Mouse (Mus musculus): ENCODE measurements around the gene Ptgfrn. TPM values are rescaled to one million over a fixed set of nuclear protein-coding genes. Genes with fewer than 3 reads are reported as not detected.

Ptgfrn gene
- polyA plus RNA-seq, 1 experiment from 2014 or later, result 0.24 TPM

GRCm38 (mm10) chr3:101015254-101015653, 94.8 kb downstream of the Ptgfrn start:
- 45% methylated on average over 4 of the region's 4 CpGs for WGBS (ENCODE audit: insufficient replicate concordance)
- Histone ChIP-seq H3K27ac (replicated peaks) (no peak overlapping the region), H3K4me2 (no peak overlapping the region), H3K36me3 (replicated peaks) (no peaks in the 10 kb centered on the region), H3K27me3 (no peaks in the 10 kb centered on the region), H3K9me3 (replicated peaks) (no peaks in the 10 kb centered on the region), H3K4me3 (replicated peaks) (no peak overlapping the region), H3K4me1 (replicated peaks) (no peaks in the 10 kb centered on the region), H3K9ac (no peak overlapping the region)
- no peak for ATAC-seq (ENCODE audit: insufficient read depth)

DNA sequence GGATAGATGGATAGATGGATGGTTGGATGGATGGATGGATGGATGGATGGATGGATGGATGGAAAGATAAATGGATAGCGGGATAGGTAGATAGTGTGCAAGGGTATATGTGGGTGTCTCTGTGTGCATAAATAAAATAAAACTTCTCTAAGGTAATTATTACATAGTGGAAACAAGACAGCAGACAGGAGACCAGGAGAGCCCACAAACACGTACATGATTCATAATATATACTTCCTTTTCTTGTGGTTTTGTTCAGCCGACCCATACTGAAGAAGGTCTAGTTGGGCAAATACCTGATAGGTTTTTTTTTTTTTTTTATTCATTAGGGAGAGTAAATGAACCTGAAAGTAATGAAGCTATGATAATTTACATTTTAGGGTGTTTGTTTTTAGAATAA, 96.5 kb downstream of the Ptgfrn start:
- no peak for ATAC-seq (ENCODE audit: insufficient read depth)
- 38% methylated on average over 3 of the region's 3 CpGs for whole genome bisulfite sequencing (ENCODE audit: insufficient replicate concordance)
- H3K36me3 ChIP-seq (replicated peaks), result no peaks in the 10 kb centered on the region
- H3K27ac ChIP-seq (replicated peaks), result no peak overlapping the region
- no peaks in the 10 kb centered on the region for H3K27me3 ChIP-seq
- H3K4me1 ChIP-seq (replicated peaks), result no peaks in the 10 kb centered on the region
- no peak overlapping the region for H3K4me3 ChIP-seq (replicated peaks)
- H3K9ac ChIP-seq, result no peak overlapping the region
- no peak overlapping the region for H3K4me2 ChIP-seq
- H3K9me3 ChIP-seq (replicated peaks), result no peaks in the 10 kb centered on the region

- Histone ChIP-seq H3K4me2 (no peak overlapping the region), H3K27ac (replicated peaks) (no peak overlapping the region), H3K9ac (no peak overlapping the region), H3K9me3 (replicated peaks) (no peaks in the 10 kb centered on the region), H3K4me1 (replicated peaks) (no peaks in the 10 kb centered on the region), H3K27me3 (no peaks in the 10 kb centered on the region), H3K4me3 (replicated peaks) (no peak overlapping the region), H3K36me3 (replicated peaks) (no peaks in the 10 kb centered on the region)
- ATAC-seq (ENCODE audit: insufficient read depth), result no peak
- WGBS (ENCODE audit: insufficient replicate concordance), result 76% methylated on average over 10 of the region's 10 CpGs
Observed at GRCm38 (mm10) chr3:101013005-101013404, 97.1 kb downstream of the Ptgfrn start.

GRCm38 (mm10) chr3:101012597-101012996, 97.5 kb downstream of the Ptgfrn start:
- ATAC-seq (ENCODE audit: insufficient read depth), result no peak
- WGBS (ENCODE audit: insufficient replicate concordance), result 70% methylated on average over 8 of the region's 8 CpGs
- Histone ChIP-seq H3K27me3 (no peaks in the 10 kb centered on the region), H3K9me3 (replicated peaks) (no peaks in the 10 kb centered on the region), H3K9ac (no peak overlapping the region), H3K27ac (replicated peaks) (no peak overlapping the region), H3K4me3 (replicated peaks) (no peak overlapping the region), H3K4me2 (no peak overlapping the region), H3K4me1 (replicated peaks) (no peaks in the 10 kb centered on the region), H3K36me3 (replicated peaks) (no peaks in the 10 kb centered on the region)

DNA sequence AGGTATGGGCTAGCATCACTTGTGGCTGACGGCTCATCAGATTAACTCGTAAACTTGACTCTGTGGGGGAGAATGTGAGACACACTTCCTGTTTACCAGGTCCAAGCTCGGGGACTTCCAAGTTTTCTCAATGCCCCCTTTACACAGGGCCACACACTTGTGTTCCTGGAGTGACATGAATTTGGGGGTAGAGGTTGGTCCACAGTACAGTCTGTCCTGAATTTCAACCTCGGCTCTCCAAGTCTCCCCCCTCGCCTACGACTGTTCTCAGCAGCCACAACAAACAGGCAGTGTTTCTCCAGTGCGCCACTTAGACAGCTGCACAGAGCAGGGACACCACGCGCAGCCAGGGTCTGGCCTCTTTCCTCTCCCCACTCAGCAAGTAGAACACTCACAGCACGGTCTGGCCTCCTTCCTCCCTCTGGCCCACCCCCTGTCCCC, 97.9 kb downstream of the Ptgfrn start:
- no peaks in the 10 kb centered on the region for H3K4me1 ChIP-seq (replicated peaks)
- H3K4me2 ChIP-seq, result no peak overlapping the region
- no peak for ATAC-seq (ENCODE audit: insufficient read depth)
- no peak overlapping the region for H3K27ac ChIP-seq (replicated peaks)
- no peak overlapping the region for H3K9ac ChIP-seq
- no peaks in the 10 kb centered on the region for H3K36me3 ChIP-seq (replicated peaks)
- no peak overlapping the region for H3K4me3 ChIP-seq (replicated peaks)
- H3K27me3 ChIP-seq, result no peaks in the 10 kb centered on the region
- WGBS (ENCODE audit: insufficient replicate concordance), result 41% methylated on average over 10 of the region's 10 CpGs
- no peaks in the 10 kb centered on the region for H3K9me3 ChIP-seq (replicated peaks)

DNA sequence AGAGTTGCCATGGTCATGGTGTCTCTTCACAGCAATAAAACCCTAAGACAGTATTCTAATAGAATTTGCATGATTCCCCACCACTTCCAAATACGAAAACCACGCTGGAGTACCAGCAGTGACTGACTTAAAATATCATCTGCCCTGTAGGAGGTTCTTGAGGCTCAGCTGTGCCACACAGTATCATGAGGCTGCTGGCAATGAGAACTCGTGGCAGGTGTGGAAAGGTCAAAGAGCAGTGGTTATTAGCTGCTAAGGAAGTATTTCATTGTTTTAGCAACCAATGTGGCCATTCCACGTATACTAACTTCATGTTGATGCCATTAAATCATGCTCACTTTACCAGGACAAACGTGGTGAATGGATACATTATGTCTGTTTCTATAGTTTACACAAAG, 98.9 kb downstream of the Ptgfrn start:
- H3K27ac ChIP-seq (replicated peaks), result no peak overlapping the region
- no peaks in the 10 kb centered on the region for H3K36me3 ChIP-seq (replicated peaks)
- H3K4me1 ChIP-seq (replicated peaks), result no peaks in the 10 kb centered on the region
- H3K9ac ChIP-seq, result no peak overlapping the region
- H3K4me3 ChIP-seq (replicated peaks), result no peak overlapping the region
- no peak overlapping the region for H3K4me2 ChIP-seq
- H3K9me3 ChIP-seq (replicated peaks), result no peaks in the 10 kb centered on the region
- no peak for ATAC-seq (ENCODE audit: insufficient read depth)
- 40% methylated on average over 5 of the region's 5 CpGs for WGBS (ENCODE audit: insufficient replicate concordance)
- H3K27me3 ChIP-seq, result no peaks in the 10 kb centered on the region

GRCm38 (mm10) chr3:101010589-101011202, 99.4 kb downstream of the Ptgfrn start:
- Histone ChIP-seq H3K4me3 (replicated peaks) (no peak overlapping the region), H3K27me3 (no peaks in the 10 kb centered on the region), H3K36me3 (replicated peaks) (no peaks in the 10 kb centered on the region), H3K9ac (no peak overlapping the region), H3K4me1 (replicated peaks) (no peaks in the 10 kb centered on the region; the same call in 1 of the 2 replicates), H3K4me2 (no peak overlapping the region), H3K9me3 (replicated peaks) (no peaks in the 10 kb centered on the region), H3K27ac (replicated peaks) (no peak overlapping the region)
- WGBS (ENCODE audit: insufficient replicate concordance), result 21% methylated on average over 4 of the region's 4 CpGs
- no peak for ATAC-seq (ENCODE audit: insufficient read depth)

DNA sequence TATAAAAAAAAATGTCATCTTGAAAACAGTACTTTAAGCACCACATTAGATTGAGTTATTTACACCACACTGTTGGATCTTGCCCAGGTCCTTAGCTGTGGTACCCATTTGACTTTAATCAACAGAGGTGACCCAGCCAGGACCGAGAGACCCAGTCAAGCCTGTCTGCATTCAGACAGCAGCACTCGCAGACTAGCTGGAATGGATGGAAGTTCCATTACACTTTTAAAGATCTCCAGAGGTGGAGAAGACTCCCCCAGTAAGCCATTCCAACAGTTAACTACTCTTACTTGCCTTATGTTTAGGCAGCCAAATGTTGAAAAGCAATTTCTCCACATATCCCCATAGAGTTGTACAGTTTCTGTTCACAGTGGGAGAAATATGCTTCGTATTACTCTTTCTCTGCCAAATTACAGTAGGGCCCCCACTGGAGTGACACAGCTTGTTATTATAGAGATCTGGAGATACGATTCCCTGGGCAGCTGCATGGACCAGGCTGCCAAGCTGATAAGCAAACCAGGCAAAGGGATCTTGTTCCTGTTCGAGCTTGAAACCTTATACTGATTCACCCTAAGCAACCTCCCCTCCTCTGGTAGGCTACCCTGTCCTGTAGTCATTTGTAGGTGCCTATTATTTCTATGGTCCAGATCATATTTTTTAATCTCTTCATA, 102.8 kb downstream of the Ptgfrn start:
- Histone ChIP-seq H3K9ac (no peak overlapping the region), H3K9me3 (replicated peaks) (no peaks in the 10 kb centered on the region), H3K4me1 (replicated peaks) (no peaks in the 10 kb centered on the region; the same call in 1 of the 2 replicates), H3K4me2 (no peak overlapping the region), H3K4me3 (replicated peaks) (no peak overlapping the region), H3K27ac (replicated peaks) (no peak overlapping the region), H3K27me3 (no peaks in the 10 kb centered on the region), H3K36me3 (replicated peaks) (no peaks in the 10 kb centered on the region)
- WGBS (ENCODE audit: insufficient replicate concordance), result 45% methylated on average over 5 of the region's 5 CpGs
- no peak for ATAC-seq (ENCODE audit: insufficient read depth)

DNA sequence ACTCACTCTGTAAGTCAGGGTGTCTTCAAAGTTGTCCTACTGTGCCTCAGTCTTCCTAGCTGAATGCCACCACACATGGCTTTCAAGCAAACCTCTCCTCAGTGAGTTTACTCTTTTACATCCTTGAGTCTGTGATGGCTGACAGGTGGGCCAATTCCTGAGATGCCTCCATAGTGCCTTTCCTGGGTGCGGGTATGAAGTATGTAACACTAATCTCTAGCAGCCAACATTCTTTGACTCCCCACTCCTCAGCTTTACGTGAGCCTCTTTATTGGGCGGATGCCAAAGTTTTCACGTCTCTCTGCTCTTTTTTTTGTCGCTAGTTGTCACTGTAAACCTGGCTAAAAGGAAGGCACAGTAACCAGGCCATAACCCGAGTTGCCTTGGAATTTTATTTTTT, 104.7 kb downstream of the Ptgfrn start:
- Histone ChIP-seq H3K4me3 (replicated peaks) (no peak overlapping the region), H3K36me3 (replicated peaks) (no peaks in the 10 kb centered on the region), H3K4me2 (no peak overlapping the region), H3K9ac (no peak overlapping the region), H3K9me3 (replicated peaks) (no peaks in the 10 kb centered on the region), H3K4me1 (replicated peaks) (no peaks in the 10 kb centered on the region; the same call in 1 of the 2 replicates), H3K27me3 (no peaks in the 10 kb centered on the region), H3K27ac (replicated peaks) (no peak overlapping the region)
- no peak for ATAC-seq (ENCODE audit: insufficient read depth)
- WGBS (ENCODE audit: insufficient replicate concordance), result 67% methylated on average over 6 of the region's 6 CpGs

DNA sequence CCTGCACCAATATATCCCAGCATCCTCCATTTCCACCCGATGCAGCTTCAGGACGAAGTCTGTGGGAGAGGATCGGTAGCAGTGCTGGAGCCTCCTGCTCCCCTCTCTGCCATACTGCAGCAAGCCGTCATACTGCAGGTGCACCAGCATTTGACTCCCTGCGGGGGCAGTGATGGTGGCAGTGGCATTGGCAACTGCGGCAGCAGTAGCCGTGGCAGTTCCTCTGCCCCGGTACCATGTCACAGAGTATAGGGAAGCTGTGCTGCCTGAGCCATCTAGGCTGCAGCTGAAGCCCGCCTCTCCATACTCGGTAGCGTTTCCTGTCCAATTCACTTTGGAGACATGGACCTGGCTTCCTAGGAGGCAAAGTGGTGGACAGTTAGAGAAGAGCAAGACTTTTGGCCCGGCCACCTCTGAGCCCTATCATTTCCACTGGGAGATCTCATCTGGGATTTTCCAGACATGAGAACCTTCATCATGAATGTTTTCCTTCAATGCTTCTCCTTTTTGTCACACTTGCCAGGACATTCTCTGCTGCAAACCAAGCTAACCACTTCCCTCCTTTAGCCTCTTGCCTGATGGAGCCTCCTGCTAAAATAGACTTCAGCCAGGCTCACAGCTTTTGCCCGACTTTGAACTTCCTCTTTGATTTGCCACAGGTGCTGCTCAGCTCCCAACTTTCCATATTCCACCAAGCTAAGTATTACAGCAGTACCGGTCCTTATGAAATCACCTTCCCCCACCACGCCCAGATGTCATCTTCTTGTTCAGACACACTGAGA, 106.3 kb downstream of the Ptgfrn start:
- 0 out of 2 replicates have a peak overlapping the region, but pooled peaks have one; percentile 25 for H3K27ac ChIP-seq (replicated peaks)
- no peaks in the 10 kb centered on the region; the same call in 1 of the 2 replicates for H3K4me1 ChIP-seq (replicated peaks)
- no peaks in the 10 kb centered on the region for H3K36me3 ChIP-seq (replicated peaks)
- WGBS (ENCODE audit: insufficient replicate concordance), result 33% methylated on average over 15 of the region's 15 CpGs
- H3K9ac ChIP-seq, result no peak overlapping the region
- H3K4me3 ChIP-seq (replicated peaks), result no peak overlapping the region
- H3K9me3 ChIP-seq (replicated peaks), result no peaks in the 10 kb centered on the region
- no peaks in the 10 kb centered on the region for H3K27me3 ChIP-seq
- H3K4me2 ChIP-seq, result 0 out of 2 replicates have a peak overlapping the region, but pooled peaks have one; percentile 3
- no peak for ATAC-seq (ENCODE audit: insufficient read depth)

DNA sequence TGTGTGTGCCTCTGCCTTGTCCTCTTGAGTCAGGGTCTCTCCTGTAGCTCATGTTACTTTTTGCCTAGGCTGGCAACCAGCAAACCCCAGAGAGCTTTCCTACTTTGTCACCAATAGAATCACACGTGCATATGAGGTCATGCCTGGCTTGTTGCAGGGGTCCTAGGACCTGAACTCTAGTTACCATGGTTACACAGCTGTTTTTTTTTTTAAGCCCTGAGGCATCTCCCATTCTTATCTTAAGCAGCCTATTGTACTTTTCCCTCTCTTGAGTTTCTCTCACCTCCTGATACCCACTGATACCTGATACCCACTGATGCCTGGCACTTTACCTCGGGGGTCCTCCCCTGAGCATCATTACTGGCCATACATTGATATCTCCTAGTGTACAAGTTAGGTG, 110.3 kb downstream of the Ptgfrn start:
- H3K4me1 ChIP-seq (replicated peaks), result 0 out of 2 replicates have a peak, but pooled peaks cover 4% of the 10 kb centered on the region
- H3K36me3 ChIP-seq (replicated peaks), result no peaks in the 10 kb centered on the region
- no peaks in the 10 kb centered on the region for H3K9me3 ChIP-seq (replicated peaks)
- H3K4me2 ChIP-seq, result no peak overlapping the region
- 21% methylated on average over 2 of the region's 2 CpGs for WGBS (ENCODE audit: insufficient replicate concordance)
- H3K27ac ChIP-seq (replicated peaks), result no peak overlapping the region
- H3K9ac ChIP-seq, result no peak overlapping the region
- H3K4me3 ChIP-seq (replicated peaks), result no peak overlapping the region
- H3K27me3 ChIP-seq, result no peaks in the 10 kb centered on the region
- ATAC-seq (ENCODE audit: insufficient read depth), result no peak
